Mouse (Mus musculus): Measurements from ENCODE around the gene Fbxo2. TPM values are rescaled to one million over a fixed set of nuclear protein-coding genes. Genes with fewer than 3 reads are reported as not detected.

Fbxo2 gene
- polyA plus RNA-seq, 1 experiment from 2014 or later, result 9.4 TPM

DNA sequence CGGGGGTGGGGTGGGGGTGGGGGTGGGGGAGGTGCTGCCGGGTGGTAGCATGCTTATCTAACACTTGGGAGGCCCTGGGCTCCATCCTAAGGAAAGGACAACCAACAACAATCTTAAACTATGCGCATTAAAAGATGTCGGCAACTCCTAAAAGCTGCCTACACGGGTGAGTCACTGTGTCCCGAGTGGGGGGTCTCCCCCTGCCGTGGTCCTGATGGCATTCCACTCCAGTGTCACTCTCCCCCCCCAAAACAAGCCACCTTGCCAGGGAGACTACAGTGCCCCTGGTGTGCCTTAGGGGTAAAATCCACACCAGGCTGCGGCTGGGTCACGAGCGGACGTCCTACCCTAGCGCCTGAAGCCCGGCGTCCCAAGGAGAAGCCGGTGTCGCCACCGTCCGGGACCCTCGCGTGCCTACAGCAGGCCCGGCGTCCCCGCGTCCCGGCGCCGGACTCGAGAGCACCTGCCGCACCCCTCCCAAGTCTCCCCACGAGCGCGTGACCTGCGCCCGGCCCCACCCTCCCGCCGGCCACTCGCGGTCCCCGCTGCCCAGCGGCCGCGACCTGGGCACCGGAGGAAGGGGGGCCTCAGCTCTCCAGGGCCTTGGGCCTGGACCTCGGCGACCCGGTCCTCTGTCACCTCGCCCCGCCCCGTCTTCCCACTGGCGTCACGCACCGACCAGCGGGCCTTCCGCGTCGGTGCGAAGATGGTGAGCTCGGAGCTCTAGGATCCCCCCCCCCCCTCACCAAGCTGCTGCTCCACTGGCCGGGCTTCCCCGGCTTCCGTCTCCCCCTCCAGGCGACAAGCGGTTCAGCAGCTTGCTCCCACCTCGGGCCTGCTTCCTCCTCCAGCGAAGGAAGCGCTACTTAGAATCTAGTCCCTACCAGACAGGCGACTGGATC, 8.9 kb upstream of the Fbxo2 start, which contains the start of gene Fbxo6:
Gene Fbxo6, minus strand, starts transcription at position 874 of the 902 bp plus-strand sequence.
- Histone ChIP-seq H3K27ac (ENCODE audit: low read length) (peak within 1 kb of the TSS; percentile 90), H3K9me3 (replicated peaks; ENCODE audit: control insufficient read depth, low read length, poor library complexity, severe bottlenecking) (no peaks in the 10 kb centered on the region), H3K27me3 (ENCODE audit: control insufficient read depth, insufficient read depth, low read depth, low read length) (no peaks in the 10 kb centered on the region), H3K9ac (ENCODE audit: low read depth, low read length) (peak within 1 kb of the TSS; percentile 84), H3K4me2 (ENCODE audit: low read length) (peak within 1 kb of the TSS; percentile 81), H3K4me1 (ENCODE audit: control insufficient read depth, insufficient read depth, low read length) (peaks cover 2% of the 10 kb centered on the region; the same call in 1 of the 2 replicates), H3K36me3 (ENCODE audit: control insufficient read depth, insufficient read depth, low read length) (peaks cover 21% of the 10 kb centered on the region), H3K4me3 (ENCODE audit: low read depth, low read length) (peak within 1 kb of the TSS; percentile 58)
- under 1% methylated on average over 57 of the region's 67 CpGs for WGBS
- ATAC-seq, result peak; percentile 92

DNA sequence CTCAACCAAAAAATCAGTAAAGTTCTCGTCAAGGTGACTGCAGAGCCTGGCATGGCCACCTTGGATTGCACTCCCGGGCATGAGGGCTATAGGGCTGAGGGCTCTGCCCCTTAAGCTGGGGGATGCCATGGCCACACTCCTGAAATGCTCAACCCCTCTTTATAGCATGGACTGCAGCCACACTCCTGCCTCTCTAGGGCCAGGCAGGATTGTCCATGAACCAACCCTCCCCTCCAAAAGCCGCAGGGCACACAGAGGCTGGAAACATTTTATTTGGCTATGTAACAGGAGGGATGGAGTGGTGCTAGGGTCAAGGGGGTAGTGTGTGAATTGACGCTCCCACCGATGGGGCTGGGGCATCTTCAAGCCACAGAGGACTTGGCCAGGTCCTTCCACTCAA, 7.9 kb upstream of the Fbxo2 start:
- ATAC-seq, result 0 out of 2 replicates have a peak, but pooled peaks have one; percentile 13
- Histone ChIP-seq H3K9ac (ENCODE audit: low read depth, low read length) (no peak overlapping the region), H3K9me3 (replicated peaks; ENCODE audit: control insufficient read depth, low read length, poor library complexity, severe bottlenecking) (no peaks in the 10 kb centered on the region), H3K36me3 (ENCODE audit: control insufficient read depth, insufficient read depth, low read length) (peaks cover 18% of the 10 kb centered on the region), H3K4me3 (ENCODE audit: low read depth, low read length) (no peak overlapping the region), H3K27ac (ENCODE audit: low read length) (peak overlapping the region; percentile 90), H3K27me3 (ENCODE audit: control insufficient read depth, insufficient read depth, low read depth, low read length) (no peaks in the 10 kb centered on the region), H3K4me1 (ENCODE audit: control insufficient read depth, insufficient read depth, low read length) (peaks cover 4% of the 10 kb centered on the region), H3K4me2 (ENCODE audit: low read length) (no peak overlapping the region)
- 79% methylated on average over 5 of the region's 5 CpGs for WGBS

DNA sequence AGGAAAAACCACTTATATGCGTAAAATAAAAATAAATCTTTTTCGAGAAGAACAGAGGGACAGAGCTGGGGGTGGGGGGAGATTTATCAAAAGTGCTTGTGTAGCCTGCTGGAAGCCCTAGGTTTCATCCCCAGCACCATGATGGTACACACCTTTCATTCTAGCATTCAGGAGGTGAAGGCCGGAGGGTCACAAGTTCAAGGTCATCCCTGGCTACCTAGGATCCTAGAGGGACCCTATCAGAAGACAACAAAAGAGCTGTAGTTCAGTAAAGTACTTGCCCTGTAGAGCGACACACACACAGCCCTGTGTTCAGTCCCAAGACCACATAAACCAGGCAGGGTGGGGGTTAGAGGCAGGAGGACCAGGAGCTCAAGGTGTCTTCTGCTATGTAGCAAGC, 6.4 kb upstream of the Fbxo2 start:
- peaks cover 18% of the 10 kb centered on the region for H3K36me3 ChIP-seq (ENCODE audit: control insufficient read depth, insufficient read depth, low read length)
- H3K9me3 ChIP-seq (replicated peaks; ENCODE audit: control insufficient read depth, low read length, poor library complexity, severe bottlenecking), result no peaks in the 10 kb centered on the region
- no peak overlapping the region for H3K4me2 ChIP-seq (ENCODE audit: low read length)
- no peaks in the 10 kb centered on the region for H3K27me3 ChIP-seq (ENCODE audit: control insufficient read depth, insufficient read depth, low read depth, low read length)
- no peak overlapping the region for H3K4me3 ChIP-seq (ENCODE audit: low read depth, low read length)
- no peak overlapping the region for H3K27ac ChIP-seq (ENCODE audit: low read length)
- no peak for ATAC-seq
- WGBS, result 94% methylated on average over 4 of the region's 4 CpGs
- no peak overlapping the region for H3K9ac ChIP-seq (ENCODE audit: low read depth, low read length)
- H3K4me1 ChIP-seq (ENCODE audit: control insufficient read depth, insufficient read depth, low read length), result peaks cover 16% of the 10 kb centered on the region

DNA sequence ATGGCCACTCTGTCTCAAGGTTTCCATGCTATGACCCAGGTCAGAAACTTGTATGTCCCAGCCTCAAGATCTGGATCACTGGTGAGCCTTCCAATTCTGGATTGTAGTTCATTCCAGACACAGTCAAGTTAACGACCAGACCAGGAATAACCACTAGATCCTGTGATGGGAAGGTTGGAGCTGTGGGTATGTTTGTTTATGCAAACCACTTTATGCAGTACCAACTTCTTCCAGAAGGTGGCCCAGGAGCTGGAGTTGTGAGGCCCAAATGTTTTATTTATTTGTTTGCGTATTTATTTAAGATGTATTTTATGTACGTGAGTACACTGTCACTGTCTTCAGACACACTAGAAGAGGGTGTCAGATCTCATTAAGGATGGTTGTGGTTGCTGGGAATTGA, 5.4 kb upstream of the Fbxo2 start:
- Histone ChIP-seq H3K4me3 (ENCODE audit: low read depth, low read length) (no peak overlapping the region), H3K4me1 (ENCODE audit: control insufficient read depth, insufficient read depth, low read length) (peaks cover 16% of the 10 kb centered on the region), H3K27me3 (ENCODE audit: control insufficient read depth, insufficient read depth, low read depth, low read length) (no peaks in the 10 kb centered on the region), H3K9me3 (replicated peaks; ENCODE audit: control insufficient read depth, low read length, poor library complexity, severe bottlenecking) (no peaks in the 10 kb centered on the region), H3K4me2 (ENCODE audit: low read length) (no peak overlapping the region), H3K36me3 (ENCODE audit: control insufficient read depth, insufficient read depth, low read length) (peaks cover 18% of the 10 kb centered on the region), H3K27ac (ENCODE audit: low read length) (no peak overlapping the region), H3K9ac (ENCODE audit: low read depth, low read length) (no peak overlapping the region)
- 50% methylated on average over 3 of the region's 3 CpGs for WGBS
- no peak for ATAC-seq

DNA sequence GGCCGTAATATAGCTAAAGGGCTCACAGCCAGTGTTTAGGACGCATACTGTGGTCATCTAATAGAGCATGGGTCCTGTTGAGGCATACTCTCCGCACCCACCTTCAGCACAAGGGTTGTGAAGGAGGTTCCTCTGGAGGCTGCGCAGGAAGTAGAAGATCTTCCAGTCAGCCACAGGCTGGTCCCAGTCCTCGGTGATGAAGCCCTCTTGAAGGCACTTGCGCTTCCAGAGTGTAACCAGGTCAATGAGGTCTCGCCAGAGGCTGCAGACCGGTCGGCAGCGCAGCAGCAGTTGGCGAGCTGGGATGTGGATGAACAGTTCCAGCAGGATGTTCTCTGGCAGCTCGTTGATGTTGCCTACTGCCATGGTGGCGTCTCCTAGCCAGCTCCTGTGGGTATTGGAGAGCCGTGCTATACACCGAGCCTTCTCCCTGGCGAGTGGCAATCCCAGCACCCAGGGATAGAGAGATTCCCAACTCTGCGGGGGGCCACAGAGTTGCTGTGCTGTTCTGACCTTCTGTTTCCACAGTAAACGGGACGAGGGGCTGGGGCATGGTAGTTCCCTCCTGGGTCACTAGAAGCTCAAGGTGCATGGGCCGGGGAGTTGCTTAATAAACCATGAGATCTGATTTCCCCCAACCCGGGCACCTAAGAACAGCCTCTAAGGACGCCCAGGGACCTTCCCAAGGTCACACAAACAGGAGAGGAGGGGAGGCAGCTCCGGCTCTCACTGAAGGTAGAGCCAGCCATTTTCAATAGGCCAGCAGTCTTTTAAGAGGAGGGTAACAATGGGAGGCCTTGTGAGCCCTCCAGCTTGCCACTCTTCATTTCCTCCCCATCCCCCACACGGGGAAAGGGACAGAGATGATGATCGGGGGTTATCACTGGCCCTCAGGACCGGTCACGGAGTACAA, 1.7 kb upstream of the Fbxo2 start:
- peaks cover 14% of the 10 kb centered on the region for H3K4me1 ChIP-seq (ENCODE audit: control insufficient read depth, insufficient read depth, low read length)
- H3K27me3 ChIP-seq (ENCODE audit: control insufficient read depth, insufficient read depth, low read depth, low read length), result peaks cover 16% of the 10 kb centered on the region
- H3K4me2 ChIP-seq (ENCODE audit: low read length), result peak overlapping the region; percentile 87
- ATAC-seq, result peak; percentile 3; the same call in 1 of the 2 replicates
- 19% methylated on average over 27 of the region's 27 CpGs for WGBS
- H3K9me3 ChIP-seq (replicated peaks; ENCODE audit: control insufficient read depth, low read length, poor library complexity, severe bottlenecking), result no peaks in the 10 kb centered on the region
- peaks cover 15% of the 10 kb centered on the region for H3K36me3 ChIP-seq (ENCODE audit: control insufficient read depth, insufficient read depth, low read length)
- peak overlapping the region; percentile 95 for H3K9ac ChIP-seq (ENCODE audit: low read depth, low read length)
- H3K27ac ChIP-seq (ENCODE audit: low read length), result peak overlapping the region; percentile 88
- H3K4me3 ChIP-seq (ENCODE audit: low read depth, low read length), result peak overlapping the region; percentile 81

DNA sequence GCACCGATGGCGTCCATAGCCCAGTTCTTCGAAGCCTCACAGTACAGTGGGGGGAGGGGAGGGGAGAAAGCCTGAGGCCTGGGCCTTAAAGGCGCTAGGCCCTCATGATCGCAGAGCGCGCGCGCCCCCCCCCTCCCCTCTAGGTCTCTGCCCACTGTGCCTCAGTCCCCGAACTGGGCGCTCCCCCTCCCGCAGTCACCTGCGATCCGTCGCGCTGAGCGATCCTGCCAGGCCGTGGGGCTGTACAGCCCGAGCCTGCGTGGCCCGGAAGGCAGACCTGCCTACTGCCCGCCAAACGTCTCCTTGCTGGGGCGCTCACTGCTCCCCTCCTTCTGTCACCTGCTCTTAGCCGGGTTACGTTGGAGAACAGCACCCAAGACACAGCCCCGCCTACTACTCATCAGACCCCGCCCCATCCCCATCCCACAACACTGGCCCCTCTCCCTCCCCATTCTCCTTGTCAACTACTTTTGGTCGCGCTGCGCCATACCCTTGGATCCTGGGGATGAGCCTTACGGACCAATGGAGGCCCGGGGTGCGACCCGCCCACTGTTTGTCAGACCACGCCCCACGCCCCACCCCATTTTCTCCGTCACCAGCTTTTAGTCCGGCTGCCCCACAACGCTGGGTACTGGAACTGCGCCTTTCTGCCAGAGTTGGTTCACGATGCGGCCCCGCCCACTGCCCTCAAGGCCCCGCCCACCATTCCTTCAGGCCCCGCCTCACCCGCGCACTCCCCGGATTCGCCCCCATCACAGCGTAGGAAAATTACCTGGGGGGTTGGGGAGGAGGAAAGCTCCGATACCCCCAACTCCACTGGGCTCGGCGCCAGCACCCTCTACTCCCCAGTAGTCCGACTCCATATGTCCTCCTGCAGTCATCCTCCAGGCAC, 631 bp upstream of the Fbxo2 start:
- peak; percentile 90 for ATAC-seq

DNA sequence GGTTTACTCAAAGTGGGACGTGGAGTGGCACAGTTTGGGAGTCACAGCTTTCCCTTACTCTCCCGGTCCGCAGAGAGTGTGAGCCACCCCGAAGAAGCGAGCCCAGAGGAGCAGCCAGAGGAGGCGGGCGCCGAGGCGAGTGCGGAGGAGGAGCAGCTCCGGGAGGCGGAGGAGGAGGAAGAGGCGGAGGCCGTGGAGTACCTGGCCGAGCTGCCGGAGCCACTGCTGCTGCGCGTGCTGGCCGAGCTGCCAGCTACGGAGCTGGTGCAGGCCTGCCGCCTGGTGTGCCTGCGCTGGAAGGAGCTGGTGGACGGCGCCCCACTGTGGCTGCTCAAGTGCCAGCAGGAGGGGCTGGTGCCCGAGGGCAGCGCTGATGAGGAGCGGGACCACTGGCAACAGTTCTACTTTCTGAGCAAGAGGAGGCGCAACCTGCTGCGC, 3.6 kb downstream of the Fbxo2 start:
- H3K4me3 ChIP-seq (ENCODE audit: low read depth, low read length), result peak overlapping the region; percentile 32
- peak overlapping the region; percentile 60 for H3K4me2 ChIP-seq (ENCODE audit: low read length)
- peaks cover 43% of the 10 kb centered on the region for H3K27me3 ChIP-seq (ENCODE audit: control insufficient read depth, insufficient read depth, low read depth, low read length)
- no peaks in the 10 kb centered on the region for H3K36me3 ChIP-seq (ENCODE audit: control insufficient read depth, insufficient read depth, low read length)
- H3K9me3 ChIP-seq (replicated peaks; ENCODE audit: control insufficient read depth, low read length, poor library complexity, severe bottlenecking), result no peaks in the 10 kb centered on the region
- H3K27ac ChIP-seq (ENCODE audit: low read length), result no peak overlapping the region
- H3K4me1 ChIP-seq (ENCODE audit: control insufficient read depth, insufficient read depth, low read length), result peaks cover 17% of the 10 kb centered on the region
- peak overlapping the region; percentile 48 for H3K9ac ChIP-seq (ENCODE audit: low read depth, low read length)
- WGBS, result 0% methylated on average over 24 of the region's 29 CpGs
- no peak for ATAC-seq

More for the DNA sequence above, 631 bp upstream of the Fbxo2 start:
- H3K4me2 ChIP-seq (ENCODE audit: low read length), result peak overlapping the region; percentile 87
- H3K9ac ChIP-seq (ENCODE audit: low read depth, low read length), result peak overlapping the region; percentile 95
- under 1% methylated on average over 52 of the region's 55 CpGs for WGBS
- H3K36me3 ChIP-seq (ENCODE audit: control insufficient read depth, insufficient read depth, low read length), result peaks cover 11% of the 10 kb centered on the region
- H3K4me3 ChIP-seq (ENCODE audit: low read depth, low read length), result peak overlapping the region; percentile 81
- peak overlapping the region; percentile 88 for H3K27ac ChIP-seq (ENCODE audit: low read length)
- H3K4me1 ChIP-seq (ENCODE audit: control insufficient read depth, insufficient read depth, low read length), result peaks cover 24% of the 10 kb centered on the region
- no peaks in the 10 kb centered on the region for H3K9me3 ChIP-seq (replicated peaks; ENCODE audit: control insufficient read depth, low read length, poor library complexity, severe bottlenecking)
- H3K27me3 ChIP-seq (ENCODE audit: control insufficient read depth, insufficient read depth, low read depth, low read length), result peaks cover 26% of the 10 kb centered on the region

DNA sequence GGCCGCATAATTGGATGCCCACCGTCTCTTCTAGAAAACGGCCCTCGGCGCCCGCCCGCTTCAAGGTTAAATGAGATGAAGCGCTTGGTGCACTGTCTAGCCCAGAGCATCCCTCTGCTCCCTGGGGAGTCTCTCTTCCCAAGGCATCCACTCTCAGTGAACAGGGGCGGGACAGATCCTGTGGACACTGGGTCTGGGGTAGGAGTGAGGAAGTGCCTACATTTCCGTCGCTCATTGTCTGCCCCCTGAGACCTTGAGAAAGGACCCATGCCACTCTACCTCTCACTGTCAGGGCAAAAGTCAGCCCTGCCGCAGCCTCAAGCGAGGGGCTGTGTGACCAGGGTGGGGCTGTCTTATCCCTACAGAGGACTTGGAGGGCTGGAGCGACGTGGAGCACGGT, 4.0 kb downstream of the Fbxo2 start:
- under 1% methylated on average over 16 of the region's 16 CpGs for WGBS
- Histone ChIP-seq H3K4me2 (ENCODE audit: low read length) (peak overlapping the region; percentile 60), H3K36me3 (ENCODE audit: control insufficient read depth, insufficient read depth, low read length) (no peaks in the 10 kb centered on the region), H3K9ac (ENCODE audit: low read depth, low read length) (peak overlapping the region; percentile 48; the same call in 1 of the 2 replicates), H3K27ac (ENCODE audit: low read length) (no peak overlapping the region), H3K4me1 (ENCODE audit: control insufficient read depth, insufficient read depth, low read length) (peaks cover 17% of the 10 kb centered on the region), H3K27me3 (ENCODE audit: control insufficient read depth, insufficient read depth, low read depth, low read length) (peaks cover 43% of the 10 kb centered on the region), H3K4me3 (ENCODE audit: low read depth, low read length) (peak overlapping the region; percentile 32), H3K9me3 (replicated peaks; ENCODE audit: control insufficient read depth, low read length, poor library complexity, severe bottlenecking) (no peaks in the 10 kb centered on the region)
- no peak for ATAC-seq

Measured in midbrain, embryonic 16.5 days (tissue).